In the genomic region with DNA sequence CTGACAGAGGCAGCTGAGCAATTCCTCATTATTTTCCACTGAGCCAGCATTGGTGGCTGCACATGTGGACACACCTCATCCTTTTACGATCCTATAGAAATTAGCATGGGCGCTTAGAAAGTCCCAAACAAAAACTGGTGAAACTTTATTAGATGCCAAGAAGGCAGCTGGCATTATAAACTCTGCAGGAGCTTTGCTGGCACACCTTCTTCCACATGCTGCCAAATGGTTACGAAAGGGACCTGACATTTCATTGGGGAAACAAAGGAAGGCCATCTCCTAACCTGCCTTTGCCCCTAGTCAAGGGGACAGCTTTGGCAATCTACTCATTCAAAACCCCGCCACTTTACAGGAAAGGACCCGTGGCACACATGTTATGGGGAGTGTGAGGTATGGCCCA, we compare ENCODE assay signal across 9 mouse cellular contexts.
DNase-seq lines count a peak whose midpoint lies in the region.
"Had no signal": no experiment of that assay in that cellular context is flagged by ENCODE, and none has a peak within 500 bp of the region (broad histone marks: within the 10 kb centered on the region; RNA-seq: fewer than 3 reads in every experiment).

No protein-coding gene starts in this region.

- peak; percentile 32 for DNase-seq in adrenal gland, postnatal 14 days
- no peak for DNase-seq in adrenal gland, postnatal 25 days
- peak; percentile 5 to 17 for DNase-seq in heart, adult 18-20 months
- no peak for DNase-seq in heart, adult 8-10 months (ENCODE audit: low spot score)
- peak; percentile 43 for DNase-seq in fat pad, adult 2 months (ENCODE audit: extremely low read depth, low read depth, low spot score)
- no peak for DNase-seq in lung, postnatal 14 days
- DNase-seq: cerebellum, adult 18-20 months; gastrocnemius, postnatal 10 days; heart, postnatal 36 days had no signal

Comparison
In these comparisons a context has a peak if more than half of its experiments do, and no peak if none do; other contexts are left out.
1. DNase-seq: peak in adrenal gland, postnatal 14 days (single experiment), heart, adult 18-20 months (2 of 2) and fat pad, adult 2 months (single experiment); none in adrenal gland, postnatal 25 days (single experiment), heart, adult 8-10 months (single experiment) and lung, postnatal 14 days (single experiment).